Mouse (Mus musculus): ENCODE results near the gene Jmjd6.
"Not testable (repeated sequence)": the region's sequence is repeated elsewhere in the genome, so short reads cannot be mapped to it uniquely, and the experiment has no call there.

Gene Jmjd6

GRCm38 (mm10) chr11:116851576-116852290, 8.5 kb upstream of the Jmjd6 start:
- DNase-seq (ENCODE audit: low spot score), result no peak

- no peak for DNase-seq (ENCODE audit: low spot score)
These were observed 7.7 kb upstream of the Jmjd6 start for GRCm38 (mm10) chr11:116850833-116851477.

- no peak for DNase-seq (ENCODE audit: low spot score)
These were observed 6.8 kb upstream of the Jmjd6 start for GRCm38 (mm10) chr11:116850085-116850484.

- no peak for DNase-seq (ENCODE audit: low spot score)
These were observed 6.3 kb upstream of the Jmjd6 start for GRCm38 (mm10) chr11:116849587-116849986.

- DNase-seq (ENCODE audit: low spot score), result not testable (repeated sequence)
These were observed 5.6 kb upstream of the Jmjd6 start for GRCm38 (mm10) chr11:116848877-116849178.

- DNase-seq (ENCODE audit: low spot score), result no peak
These were observed 5.0 kb upstream of the Jmjd6 start for GRCm38 (mm10) chr11:116848086-116848876.

- no peak for DNase-seq (ENCODE audit: low spot score)
These were observed 4.2 kb upstream of the Jmjd6 start for GRCm38 (mm10) chr11:116847187-116848085.

- DNase-seq (ENCODE audit: low spot score), result no peak
These were observed 3.4 kb upstream of the Jmjd6 start for GRCm38 (mm10) chr11:116846593-116847181.

GRCm38 (mm10) chr11:116842531-116843260, 553 bp downstream of the Jmjd6 start:
- DNase-seq (ENCODE audit: low spot score), result peak; percentile 54

- no peak for DNase-seq (ENCODE audit: low spot score)
These were observed 2.5 kb downstream of the Jmjd6 start for GRCm38 (mm10) chr11:116840748-116841147.

GRCm38 (mm10) chr11:116839601-116840000, 3.6 kb downstream of the Jmjd6 start:
- DNase-seq (ENCODE audit: low spot score), result no peak

GRCm38 (mm10) chr11:116838936-116839335, 4.3 kb downstream of the Jmjd6 start:
- no peak for DNase-seq (ENCODE audit: low spot score)

- DNase-seq (ENCODE audit: low spot score), result no peak
These were observed 5.8 kb downstream of the Jmjd6 start for GRCm38 (mm10) chr11:116837441-116837840.

- no peak for DNase-seq (ENCODE audit: low spot score)
These were observed 7.0 kb downstream of the Jmjd6 start for GRCm38 (mm10) chr11:116836283-116836682.

GRCm38 (mm10) chr11:116834954-116835353, 8.3 kb downstream of the Jmjd6 start:
- DNase-seq (ENCODE audit: low spot score), result no peak

GRCm38 (mm10) chr11:116832172-116832685, 11.0 kb downstream of the Jmjd6 start:
- no peak for DNase-seq (ENCODE audit: low spot score)

GRCm38 (mm10) chr11:116827534-116828165, 15.6 kb downstream of the Jmjd6 start, which contains the start of gene Mxra7:
TSS of gene Mxra7 (minus strand) at chr11:116828046.
- DNase-seq (ENCODE audit: low spot score), result no peak

- no peak for DNase-seq (ENCODE audit: low spot score)
These were observed 16.4 kb downstream of the Jmjd6 start for GRCm38 (mm10) chr11:116826550-116827504.

- DNase-seq (ENCODE audit: low spot score), result no peak
These were observed 18.0 kb downstream of the Jmjd6 start for GRCm38 (mm10) chr11:116825230-116825629.

Data from c-Kit-positive CD71-positive TER-119-positive erythroid progenitor cells, embryonic 14.5 days (primary cell).